Comparison of ENCODE assay signal across 8 mouse cellular contexts in genomic region chr7:24850899-24851303, GRCm38 (mm10). TPM values are rescaled to one million over a fixed set of nuclear protein-coding genes. Genes with fewer than 3 reads are reported as not detected.
DNase-seq lines count a peak whose midpoint lies in the region; ATAC-seq and TF ChIP-seq lines count a peak whose summit lies in the region.

No protein-coding gene starts in this region.

- ATAC-seq in heart, embryonic 13.5 days (ENCODE audit: extremely low read depth, insufficient number of reproducible peaks, low FRiP score, low TSS enrichment): peak; percentile 57
- ATAC-seq in CD4-positive, CD25-positive, alpha-beta regulatory T cell, adult 4 months: no peak

- DNase-seq in heart, adult 2 months: no peak
- peak; percentile 91 for DNase-seq in CH12.LX (ENCODE audit: extremely low read depth)
- DNase-seq in c-Kit-positive CD71-negative TER-119-negative erythroid progenitor cells, embryonic 14.5 days (ENCODE audit: low read depth): peak; percentile 69
- peak; percentile 86 for DNase-seq in liver, adult 2 months (ENCODE audit: extremely low read depth, low read depth, low spot score)
- no peak for DNase-seq in T-cell, adult 2 months (ENCODE audit: low spot score)
- DNase-seq in cerebellum, adult 2 months: no peak

- H3K4me3 ChIP-seq in heart, embryonic 13.5 days: no peak overlapping the region
- no peak overlapping the region for H3K4me3 ChIP-seq in heart, adult 2 months
- peak overlapping the region; percentile 50 to 68 (median 64) for H3K4me3 ChIP-seq in CH12.LX (replicated peaks in 1 of 3; ENCODE audit: low read depth in 2 of 3, low read length in 2 of 3, poor library complexity in 1 of 3)
- H3K4me3 ChIP-seq in liver, adult 2 months (ENCODE audit: insufficient read depth, low read depth, low read length): no peak overlapping the region
- no peak overlapping the region for H3K4me3 ChIP-seq in cerebellum, adult 2 months (replicated peaks; ENCODE audit: insufficient read depth, low read depth, low read length)

- TF ChIP-seq POLR2A in heart, adult 2 months (IDR thresholded peaks at IDR 0.05; ENCODE audit: insufficient read depth, low read depth, low read length): no peak
- peak; percentile 58 for TF ChIP-seq POLR2A in CH12.LX (IDR thresholded peaks at IDR 0.05; ENCODE audit: low read depth, low read length)
- TF ChIP-seq POLR2A in liver, adult 2 months (IDR thresholded peaks at IDR 0.05; ENCODE audit: extremely low read depth, insufficient read depth, low read length): no peak
- TF ChIP-seq POLR2A in cerebellum, adult 2 months (IDR thresholded peaks at IDR 0.05; ENCODE audit: borderline replicate concordance, insufficient read depth, low read length): no peak

- dilution Hi-C loops in CH12.LX (cut with MboI; ENCODE audit: extremely low pct_ligation_motif_present, extremely low pct_unique_long_range_greater_than_20kb, low sequenced_read_pairs): no loop called here

- H3K27me3 ChIP-seq in heart, embryonic 13.5 days (replicated peaks): no peaks in the 10 kb centered on the region
- H3K27me3 ChIP-seq in heart, adult 2 months (ENCODE audit: control insufficient read depth, insufficient read depth, low read length): no peaks in the 10 kb centered on the region
- no peaks in the 10 kb centered on the region for H3K27me3 ChIP-seq in CH12.LX (replicated peaks)
- H3K27me3 ChIP-seq in liver, adult 2 months (ENCODE audit: control insufficient read depth, insufficient read depth, low read length): no peaks in the 10 kb centered on the region
- no peaks in the 10 kb centered on the region for H3K27me3 ChIP-seq in cerebellum, adult 2 months (ENCODE audit: control insufficient read depth, insufficient read depth, low read length)

- H3K4me2 ChIP-seq in heart, embryonic 13.5 days: peak overlapping the region; percentile 21; the same call in 1 of the 2 replicates
- H3K4me2 ChIP-seq in CH12.LX (ENCODE audit: insufficient read depth, low read depth, poor library complexity, severe bottlenecking): peak overlapping the region; percentile 99

- no peaks in the 10 kb centered on the region for H3K36me3 ChIP-seq in heart, embryonic 13.5 days
- H3K36me3 ChIP-seq in heart, adult 2 months (ENCODE audit: control insufficient read depth, insufficient read depth, low read length): no peaks in the 10 kb centered on the region
- no peaks in the 10 kb centered on the region for H3K36me3 ChIP-seq in CH12.LX (replicated peaks in 1 of 2; ENCODE audit: control insufficient read depth in 1 of 2, insufficient read depth in 1 of 2, low read length in 1 of 2)
- no peaks in the 10 kb centered on the region for H3K36me3 ChIP-seq in liver, adult 2 months (ENCODE audit: control insufficient read depth, insufficient read depth, low read length)

- peak overlapping the region; percentile 64 for H3K27ac ChIP-seq in heart, embryonic 13.5 days (replicated peaks)
- no peak overlapping the region for H3K27ac ChIP-seq in heart, adult 2 months
- H3K27ac ChIP-seq in CH12.LX (ENCODE audit: insufficient read depth, low read depth): peak overlapping the region; percentile 98
- peak overlapping the region; percentile 72 for H3K27ac ChIP-seq in liver, adult 2 months (replicated peaks; ENCODE audit: insufficient read depth, low read depth, low read length)
- no peak overlapping the region for H3K27ac ChIP-seq in cerebellum, adult 2 months (ENCODE audit: insufficient read depth, low read length)

- no peak for TF ChIP-seq CTCF in heart, adult 2 months (IDR thresholded peaks at IDR 0.05)
- TF ChIP-seq CTCF in CH12.LX (conservative IDR thresholded peaks at IDR 0.05 in 1 of 2, IDR thresholded peaks at IDR 0.05 in 1 of 2; ENCODE audit: low read depth in 2 of 2, low read length in 2 of 2): no peak
- TF ChIP-seq CTCF in liver, adult 2 months (IDR thresholded peaks at IDR 0.05; ENCODE audit: low read depth, low read length): no peak
- no peak for TF ChIP-seq CTCF in cerebellum, adult 2 months (IDR thresholded peaks at IDR 0.05; ENCODE audit: borderline replicate concordance, insufficient read depth, low read depth, low read length)

- intact Hi-C loops in heart, adult 2 months (cut with DNase I): no loop called here

- TF ChIP-seq RAD21 in CH12.LX (IDR thresholded peaks at IDR 0.05; ENCODE audit: low read depth, low read length): no peak

- no peak overlapping the region for H3K9ac ChIP-seq in heart, embryonic 13.5 days
- no peak overlapping the region for H3K9ac ChIP-seq in heart, adult 2 months (ENCODE audit: low read depth, low read length)
- H3K9ac ChIP-seq in CH12.LX (ENCODE audit: insufficient read depth, low read depth): peak overlapping the region; percentile 87; the same call in 1 of the 2 replicates
- no peak overlapping the region for H3K9ac ChIP-seq in liver, adult 2 months (ENCODE audit: low read depth, low read length)

- in situ Hi-C loops in CH12.LX (cut with MboI; ENCODE audit: low pct_ligation_motif_present, low pct_unique_long_range_greater_than_20kb, low sequenced_read_pairs): loop anchor here (10.0 kb wide), 1 partner anchor 54 kb away; the partner anchor contains the start of gene Arhgef1

- no peaks in the 10 kb centered on the region for H3K79me2 ChIP-seq in heart, adult 2 months (replicated peaks; ENCODE audit: control insufficient read depth, insufficient read depth, low read length)
- H3K79me2 ChIP-seq in CH12.LX (replicated peaks; ENCODE audit: control insufficient read depth, extremely low read depth, insufficient read depth, poor library complexity, severe bottlenecking): no peaks in the 10 kb centered on the region
- H3K79me2 ChIP-seq in liver, adult 2 months (ENCODE audit: control insufficient read depth, insufficient read depth, low read length): no peaks in the 10 kb centered on the region

- H3K4me1 ChIP-seq in heart, embryonic 13.5 days: peaks cover 13% of the 10 kb centered on the region
- H3K4me1 ChIP-seq in heart, adult 2 months (ENCODE audit: control insufficient read depth, insufficient read depth, low read length): no peaks in the 10 kb centered on the region
- peaks cover 26 to 53% of the 10 kb centered on the region in 2 experiments for H3K4me1 ChIP-seq in CH12.LX (ENCODE audit: control insufficient read depth in 1 of 2, insufficient read depth in 2 of 2)
- peaks cover 8% of the 10 kb centered on the region for H3K4me1 ChIP-seq in liver, adult 2 months (ENCODE audit: control insufficient read depth, insufficient read depth, low read length)
- H3K4me1 ChIP-seq in cerebellum, adult 2 months (ENCODE audit: control insufficient read depth, insufficient read depth, low read length): no peaks in the 10 kb centered on the region

- H3K9me3 ChIP-seq in heart, embryonic 13.5 days: no peaks in the 10 kb centered on the region
- no peaks in the 10 kb centered on the region for H3K9me3 ChIP-seq in CH12.LX (replicated peaks; ENCODE audit: low read length)

- TF ChIP-seq EP300 in heart, adult 2 months (IDR thresholded peaks at IDR 0.05; ENCODE audit: insufficient read depth, low read depth, low read length): no peak
- peak; percentile 67 for TF ChIP-seq EP300 in CH12.LX (IDR thresholded peaks at IDR 0.05; ENCODE audit: low read length)

- WGBS in heart, embryonic 13.5 days: 27% methylated on average over 6 of the region's 6 CpGs
- 22% methylated on average over 6 of the region's 6 CpGs for WGBS in heart, adult 2 months
- WGBS in liver, adult 2 months: 24% methylated on average over 6 of the region's 6 CpGs
- WGBS in cerebellum, adult 2 months: 39% methylated on average over 6 of the region's 6 CpGs

RNA-seq across cellular contexts. Expression of gene Gm9844, which starts 11.1 kb away (rescaled TPM):
- 10.6 and 11.8 TPM in 2 replicates for polyA plus RNA-seq in heart, embryonic 13.5 days (2015; fragmentation: Nextera tagmentation; extraction: Ambion mirVana)
- not detected for total RNA-seq in heart, adult 2 months (2021)
- polyA plus RNA-seq in heart, adult 2 months (2012; rRNA removed): 0.67 and 0.68 TPM in 2 replicates
- total RNA-seq in CH12.LX (2012; rRNA removed): 1.3 and 1.4 TPM in 2 replicates
- total RNA-seq in CH12.LX (2014; rRNA removed): 19.9 and 25.1 TPM in 2 replicates
- 4.7 and 10.2 TPM in 2 replicates for polyA plus RNA-seq in CH12.LX (2012; ENCODE audit: insufficient read length, low read depth)
- not detected in 2 replicates for total RNA-seq in liver, adult 2 months (2014; rRNA removed)
- not detected in 2 replicates for polyA plus RNA-seq in liver, adult 2 months (2012; rRNA removed)
- 10 to 100 TPM; 22.4 to 44.8 TPM for polyA plus RNA-seq in CD4-positive, CD25-positive, alpha-beta regulatory T cell, adult 4 months (2017; shearing (Covaris generic))
- polyA plus RNA-seq in cerebellum, adult 2 months (2012; rRNA removed): 4.8 and 6.4 TPM in 2 replicates

RNA-seq across cellular contexts. Expression of gene Lypd4, which starts 18.8 kb away (rescaled TPM):
- not detected in 2 replicates for polyA plus RNA-seq in heart, embryonic 13.5 days (2015; fragmentation: Nextera tagmentation; extraction: Ambion mirVana)
- not detected for total RNA-seq in heart, adult 2 months (2021)
- 0.12 and 0.53 TPM in 2 replicates for polyA plus RNA-seq in heart, adult 2 months (2012; rRNA removed)
- total RNA-seq in CH12.LX (2012; rRNA removed): not detected in 2 replicates
- not detected in 2 replicates for total RNA-seq in CH12.LX (2014; rRNA removed)
- not detected in 2 replicates for polyA plus RNA-seq in CH12.LX (2012; ENCODE audit: insufficient read length, low read depth)
- not detected in 2 replicates for total RNA-seq in liver, adult 2 months (2014; rRNA removed)
- polyA plus RNA-seq in liver, adult 2 months (2012; rRNA removed): not detected in 2 replicates
- not detected for polyA plus RNA-seq in CD4-positive, CD25-positive, alpha-beta regulatory T cell, adult 4 months (2017; shearing (Covaris generic))
- not detected in 2 replicates for polyA plus RNA-seq in cerebellum, adult 2 months (2012; rRNA removed)

RNA-seq across cellular contexts. Expression of gene Dmrtc2, which starts 19.0 kb away (rescaled TPM):
- polyA plus RNA-seq in heart, embryonic 13.5 days (2015; fragmentation: Nextera tagmentation; extraction: Ambion mirVana): 0.08 TPM in 1 of 2 replicates, not detected in the other
- total RNA-seq in heart, adult 2 months (2021): not detected
- not detected in 2 replicates for polyA plus RNA-seq in heart, adult 2 months (2012; rRNA removed)
- total RNA-seq in CH12.LX (2012; rRNA removed) (not detected in 2 replicates), CH12.LX (2014; rRNA removed) (not detected in 2 replicates)
- not detected in 2 replicates for polyA plus RNA-seq in CH12.LX (2012; ENCODE audit: insufficient read length, low read depth)
- not detected in 2 replicates for total RNA-seq in liver, adult 2 months (2014; rRNA removed)
- polyA plus RNA-seq in liver, adult 2 months (2012; rRNA removed): not detected in 2 replicates
- not detected for polyA plus RNA-seq in CD4-positive, CD25-positive, alpha-beta regulatory T cell, adult 4 months (2017; shearing (Covaris generic))
- polyA plus RNA-seq in cerebellum, adult 2 months (2012; rRNA removed): not detected in 2 replicates

RNA-seq across cellular contexts. Expression of gene Rps19, which starts 33.3 kb away (rescaled TPM):
- polyA plus RNA-seq in heart, embryonic 13.5 days (2015; fragmentation: Nextera tagmentation; extraction: Ambion mirVana): 1,220 and 1,401 TPM in 2 replicates
- 100 to 1,000 TPM; 505 to 584 TPM for total RNA-seq in heart, adult 2 months (2021)
- polyA plus RNA-seq in heart, adult 2 months (2012; rRNA removed): 243 and 256 TPM in 2 replicates
- total RNA-seq in CH12.LX (2012; rRNA removed) (4,140 and 4,169 TPM in 2 replicates), CH12.LX (2014; rRNA removed) (2,094 and 2,149 TPM in 2 replicates)
- polyA plus RNA-seq in CH12.LX (2012; ENCODE audit: insufficient read length, low read depth): 1,720 and 1,739 TPM in 2 replicates
- 205 and 255 TPM in 2 replicates for total RNA-seq in liver, adult 2 months (2014; rRNA removed)
- polyA plus RNA-seq in liver, adult 2 months (2012; rRNA removed): 191 and 262 TPM in 2 replicates
- over 10,000 TPM; 12,099 to 13,283 TPM for polyA plus RNA-seq in CD4-positive, CD25-positive, alpha-beta regulatory T cell, adult 4 months (2017; shearing (Covaris generic))
- 282 and 314 TPM in 2 replicates for polyA plus RNA-seq in cerebellum, adult 2 months (2012; rRNA removed)

RNA-seq across cellular contexts. Expression of gene Cd79a, which starts 46.3 kb away (rescaled TPM):
- polyA plus RNA-seq in heart, embryonic 13.5 days (2015; fragmentation: Nextera tagmentation; extraction: Ambion mirVana): 0.25 and 0.39 TPM in 2 replicates
- total RNA-seq in heart, adult 2 months (2021): 1 to 10 TPM; 1.1 to 1.7 TPM
- 5.1 and 15.6 TPM in 2 replicates for polyA plus RNA-seq in heart, adult 2 months (2012; rRNA removed)
- 71.3 and 75.2 TPM in 2 replicates for total RNA-seq in CH12.LX (2012; rRNA removed)
- 46.6 and 51.8 TPM in 2 replicates for total RNA-seq in CH12.LX (2014; rRNA removed)
- polyA plus RNA-seq in CH12.LX (2012; ENCODE audit: insufficient read length, low read depth): 313 and 422 TPM in 2 replicates
- total RNA-seq in liver, adult 2 months (2014; rRNA removed): 0.18 and 0.60 TPM in 2 replicates
- polyA plus RNA-seq in liver, adult 2 months (2012; rRNA removed): 2.0 and 5.7 TPM in 2 replicates
- polyA plus RNA-seq in CD4-positive, CD25-positive, alpha-beta regulatory T cell, adult 4 months (2017; shearing (Covaris generic)): 10 to 100 TPM in 1 of 2 experiments, 1 to 10 TPM in 1; 2.2 to 28.9 TPM
- polyA plus RNA-seq in cerebellum, adult 2 months (2012; rRNA removed): 0.85 and 1.1 TPM in 2 replicates

Comparison
In these comparisons a context has a peak if more than half of its experiments do, and no peak if none do; other contexts are left out.
1. H3K27ac ChIP-seq: peak in heart, embryonic 13.5 days (single experiment), CH12.LX (single experiment) and liver, adult 2 months (single experiment); none in heart, adult 2 months (single experiment) and cerebellum, adult 2 months (single experiment).
2. H3K4me3 ChIP-seq: peak in CH12.LX (3 of 3); none in heart, embryonic 13.5 days (single experiment), heart, adult 2 months (single experiment), liver, adult 2 months (single experiment) and cerebellum, adult 2 months (single experiment).
3. DNase-seq: peak in CH12.LX (single experiment), c-Kit-positive CD71-negative TER-119-negative erythroid progenitor cells, embryonic 14.5 days (single experiment) and liver, adult 2 months (single experiment); none in heart, adult 2 months (0 of 2), T-cell, adult 2 months (single experiment) and cerebellum, adult 2 months (0 of 2).